Mouse (Mus musculus): ENCODE measurements at regions not wholly inside any gene's neighbourhood (a gene's known extent, or its start where the extent isn't known, plus 50 kb on each side); places are given as distances from the start of the nearest gene placed in this dataset.

GRCm38 (mm10) chr9:84475906-84476305 lies 551.0 kb downstream of the Bckdhb start:
- no peak for TF ChIP-seq CTCF (IDR thresholded peaks at IDR 0.05; ENCODE audit: low read depth, low read length)
- no peak for TF ChIP-seq POLR2A (IDR thresholded peaks at IDR 0.05; ENCODE audit: borderline replicate concordance, low read depth, low read length)
